Mouse (Mus musculus): Measurements from ENCODE around the gene Srrm2.

DNA sequence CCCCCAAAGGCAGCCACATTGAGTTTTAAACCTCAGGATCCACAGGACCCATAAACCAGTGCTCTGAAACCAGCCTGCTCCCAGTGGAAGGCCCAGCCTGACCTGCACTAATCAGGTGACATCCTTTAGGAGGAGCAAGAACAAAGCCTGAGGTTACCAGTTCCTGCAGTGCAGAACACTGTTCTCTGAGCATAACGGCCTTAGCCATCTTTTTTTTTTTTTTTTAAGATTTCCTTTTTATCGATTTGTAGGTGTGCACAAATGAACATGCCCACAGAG, 686 bp downstream of the Srrm2 start:
- TF ChIP-seq CTCF (IDR thresholded peaks at IDR 0.05; ENCODE audit: borderline replicate concordance, insufficient read depth, low read depth, low read length) (no peak), POLR2A (IDR thresholded peaks at IDR 0.05; ENCODE audit: borderline replicate concordance, insufficient read depth, low read length) (no peak)

Data from cerebellum, adult 2 months (tissue).